Mouse (Mus musculus) heart, embryonic 10.5 days (tissue): ENCODE results near the gene Setmar. TPM values are rescaled to one million over a fixed set of nuclear protein-coding genes. Genes with fewer than 3 reads are reported as not detected.
"Not testable (repeated sequence)": the region's sequence is repeated elsewhere in the genome, so short reads cannot be mapped to it uniquely, and the experiment has no call there.

ENCODE experiments used
- DNase-seq: peaks from one replicate; pipeline ENCODE4 v3.0.0-alpha.2; 2017; ENCODE audit warnings: low spot score
- H3K27ac ChIP-seq: fragments of 300-500 bp; sonication (generic); 2 replicates; pipeline ENCODE4 v1.5.1; 2016; ENCODE audit warnings: mild to moderate bottlenecking
- H3K27me3 ChIP-seq: fragments of 300-500 bp; sonication (generic); 2 replicates; pipeline ENCODE4 v1.6.1; 2016; ENCODE audit warnings: mild to moderate bottlenecking; ENCODE audit not compliant: poor library complexity, insufficient read depth, severe bottlenecking
- H3K36me3 ChIP-seq: fragments of 300-500 bp; sonication (generic); 2 replicates; pipeline ENCODE4 v1.6.1; 2016; ENCODE audit warnings: mild to moderate bottlenecking, moderate library complexity
- H3K4me1 ChIP-seq: fragments of 300-500 bp; sonication (generic); 2 replicates; pipeline ENCODE4 v1.6.1; 2016; ENCODE audit warnings: mild to moderate bottlenecking
- H3K4me3 ChIP-seq: fragments of 300-500 bp; sonication (generic); 2 replicates; pipeline ENCODE4 v1.5.1; 2016; ENCODE audit warnings: mild to moderate bottlenecking, moderate library complexity
- H3K9me3 ChIP-seq: fragments of 300-500 bp; sonication (generic); 2 replicates; pipeline ENCODE4 v1.6.1; 2016; ENCODE audit warnings: mild to moderate bottlenecking, moderate library complexity
- WGBS: fragments of 180-500 bp; shearing (Covaris S2); methylation state at CpG from one replicate; pipeline ENCODE4 v1.1.7; 2016; 5-methylcytosine and 5-hydroxymethylcytosine counted together
- polyA plus RNA-seq: library from polyadenylated mRNA; unstranded; fragments of >200 nt; fragmentation: Nextera tagmentation; extraction: Ambion mirVana; gene quantifications from 2 replicates; pipeline ENCODE4 v1.2.1, GENCODE M21; 2016

The Setmar gene
- polyA plus RNA-seq, result 5.2 and 6.2 TPM in 2 replicates

- Histone ChIP-seq H3K36me3 (no peaks in the 10 kb centered on the region), H3K4me3 (peak within 1 kb of the TSS; percentile 72), H3K9me3 (no peaks in the 10 kb centered on the region), H3K27me3 (no peaks in the 10 kb centered on the region), H3K27ac (peak within 1 kb of the TSS; percentile 94), H3K4me1 (0 out of 2 replicates have a peak, but pooled peaks cover 4% of the 10 kb centered on the region)
- WGBS, result under 1% methylated on average over 24 of the region's 24 CpGs
- peak; percentile 98 for DNase-seq
Measured at GRCm38 (mm10) chr6:108064918-108065526, at the start of gene Setmar. Gene Setmar, plus strand, starts transcription at chr6:108065045.

- Histone ChIP-seq H3K9me3 (no peaks in the 10 kb centered on the region), H3K27me3 (no peaks in the 10 kb centered on the region), H3K36me3 (no peaks in the 10 kb centered on the region), H3K27ac (no peak overlapping the region), H3K4me3 (no peak overlapping the region), H3K4me1 (no peaks in the 10 kb centered on the region)
- DNase-seq, result no peak
- WGBS, result 81% methylated on average over 5 of the region's 5 CpGs
Measured at GRCm38 (mm10) chr6:108021646-108022045, 43.2 kb upstream of the Setmar start.

GRCm38 (mm10) chr6:108055041-108055440, 9.8 kb upstream of the Setmar start:
- not testable (repeated sequence) for H3K27me3 ChIP-seq, DNase-seq, H3K4me3 ChIP-seq, H3K9me3 ChIP-seq, H3K27ac ChIP-seq, H3K36me3 ChIP-seq, H3K4me1 ChIP-seq
- 5% methylated on average over 2 of the region's 2 CpGs for WGBS

GRCm38 (mm10) chr6:108055946-108056345, 8.9 kb upstream of the Setmar start:
- Histone ChIP-seq H3K4me1 (no peaks in the 10 kb centered on the region), H3K9me3 (no peaks in the 10 kb centered on the region), H3K4me3 (no peak overlapping the region), H3K36me3 (no peaks in the 10 kb centered on the region), H3K27ac (no peak overlapping the region), H3K27me3 (no peaks in the 10 kb centered on the region)
- no peak for DNase-seq
- 81% methylated on average over 3 of the region's 3 CpGs for whole genome bisulfite sequencing

GRCm38 (mm10) chr6:108057353-108057752, 7.5 kb upstream of the Setmar start:
- no peak for DNase-seq
- Histone ChIP-seq H3K4me3 (no peak overlapping the region), H3K9me3 (no peaks in the 10 kb centered on the region), H3K27me3 (no peaks in the 10 kb centered on the region), H3K27ac (no peak overlapping the region), H3K36me3 (no peaks in the 10 kb centered on the region), H3K4me1 (no peaks in the 10 kb centered on the region)
- WGBS, result 51% methylated on average over 4 of the region's 4 CpGs

- 78% methylated on average over 5 of the region's 5 CpGs for WGBS
Measured at GRCm38 (mm10) chr6:108058066-108058465, 6.8 kb upstream of the Setmar start.

GRCm38 (mm10) chr6:108061121-108061520, 3.7 kb upstream of the Setmar start:
- no peaks in the 10 kb centered on the region for H3K36me3 ChIP-seq
- no peaks in the 10 kb centered on the region for H3K9me3 ChIP-seq
- no peaks in the 10 kb centered on the region for H3K27me3 ChIP-seq
- no peak for DNase-seq
- H3K4me1 ChIP-seq, result 0 out of 2 replicates have a peak, but pooled peaks cover 4% of the 10 kb centered on the region
- H3K27ac ChIP-seq, result no peak overlapping the region
- 69% methylated on average over 3 of the region's 3 CpGs for WGBS
- no peak overlapping the region for H3K4me3 ChIP-seq

More at GRCm38 (mm10) chr6:108058066-108058465, 6.8 kb upstream of the Setmar start:
- no peak overlapping the region for H3K27ac ChIP-seq
- no peaks in the 10 kb centered on the region for H3K4me1 ChIP-seq
- H3K27me3 ChIP-seq, result no peaks in the 10 kb centered on the region
- H3K9me3 ChIP-seq, result no peaks in the 10 kb centered on the region
- DNase-seq, result no peak
- H3K36me3 ChIP-seq, result no peaks in the 10 kb centered on the region
- no peak overlapping the region for H3K4me3 ChIP-seq

GRCm38 (mm10) chr6:108065583-108065982, 738 bp downstream of the Setmar start:
- H3K27me3 ChIP-seq, result no peaks in the 10 kb centered on the region
- H3K9me3 ChIP-seq, result no peaks in the 10 kb centered on the region
- H3K4me1 ChIP-seq, result 0 out of 2 replicates have a peak, but pooled peaks cover 4% of the 10 kb centered on the region
- no peaks in the 10 kb centered on the region for H3K36me3 ChIP-seq
- 14% methylated on average over 6 of the region's 6 CpGs for WGBS
- H3K4me3 ChIP-seq, result peak overlapping the region; percentile 72
- H3K27ac ChIP-seq, result peak overlapping the region; percentile 94
- peak; percentile 83 for DNase-seq

GRCm38 (mm10) chr6:108070947-108071346, 6.1 kb downstream of the Setmar start:
- Histone ChIP-seq H3K36me3 (peaks cover 15% of the 10 kb centered on the region), H3K4me3 (no peak overlapping the region), H3K4me1 (peaks cover 4% of the 10 kb centered on the region; the same call in 1 of the 2 replicates), H3K27me3 (no peaks in the 10 kb centered on the region), H3K27ac (no peak overlapping the region), H3K9me3 (no peaks in the 10 kb centered on the region)
- DNase-seq, result no peak
- 89% methylated on average over 7 of the region's 7 CpGs for WGBS

GRCm38 (mm10) chr6:108073071-108073470, 8.2 kb downstream of the Setmar start:
- H3K36me3 ChIP-seq, result peaks cover 20% of the 10 kb centered on the region
- H3K27me3 ChIP-seq, result no peaks in the 10 kb centered on the region
- DNase-seq, result no peak
- H3K9me3 ChIP-seq, result no peaks in the 10 kb centered on the region
- WGBS, result 50% methylated on average over 5 of the region's 5 CpGs
- no peak overlapping the region for H3K4me3 ChIP-seq
- H3K27ac ChIP-seq, result no peak overlapping the region
- H3K4me1 ChIP-seq, result peaks cover 4% of the 10 kb centered on the region; the same call in 1 of the 2 replicates

GRCm38 (mm10) chr6:108073931-108074330, 9.1 kb downstream of the Setmar start:
- 85% methylated on average over 2 of the region's 2 CpGs for WGBS
- DNase-seq, result no peak
- peaks cover 4% of the 10 kb centered on the region; the same call in 1 of the 2 replicates for H3K4me1 ChIP-seq
- H3K9me3 ChIP-seq, result no peaks in the 10 kb centered on the region
- peaks cover 20% of the 10 kb centered on the region for H3K36me3 ChIP-seq
- no peak overlapping the region for H3K27ac ChIP-seq
- H3K27me3 ChIP-seq, result no peaks in the 10 kb centered on the region
- H3K4me3 ChIP-seq, result no peak overlapping the region

GRCm38 (mm10) chr6:108074624-108075023, 9.8 kb downstream of the Setmar start:
- H3K9me3 ChIP-seq, result no peaks in the 10 kb centered on the region
- no peak for DNase-seq
- H3K27me3 ChIP-seq, result no peaks in the 10 kb centered on the region
- peaks cover 20% of the 10 kb centered on the region for H3K36me3 ChIP-seq
- no peak overlapping the region for H3K4me3 ChIP-seq
- WGBS, result 93% methylated on average over 10 of the region's 10 CpGs
- peaks cover 4% of the 10 kb centered on the region; the same call in 1 of the 2 replicates for H3K4me1 ChIP-seq
- H3K27ac ChIP-seq, result no peak overlapping the region

- WGBS, result 87% methylated on average over 7 of the region's 7 CpGs
- Histone ChIP-seq H3K9me3 (no peaks in the 10 kb centered on the region), H3K4me1 (peaks cover 4% of the 10 kb centered on the region; the same call in 1 of the 2 replicates), H3K4me3 (no peak overlapping the region), H3K27me3 (no peaks in the 10 kb centered on the region), H3K36me3 (peaks cover 20% of the 10 kb centered on the region), H3K27ac (no peak overlapping the region)
- no peak for DNase-seq
Measured at GRCm38 (mm10) chr6:108075857-108076256, 11.0 kb downstream of the Setmar start.
